Comparison of ENCODE assay signal across 8 mouse cellular contexts in genomic region chr6:121245127-121246036, GRCm38 (mm10). TPM values are rescaled to one million over a fixed set of nuclear protein-coding genes. Genes with fewer than 3 reads are reported as not detected.
DNase-seq lines count a peak whose midpoint lies in the region; ATAC-seq and TF ChIP-seq lines count a peak whose summit lies in the region.

Usp18 (plus strand) TSS chr6:121245906.

- H3K27ac ChIP-seq in bone marrow, adult 2 months (ENCODE audit: control insufficient read depth, insufficient read depth, low read depth, low read length, poor library complexity), result peak within 1 kb of the TSS; percentile 77
- H3K27ac ChIP-seq in embryonic facial prominence, embryonic 14.5 days (replicated peaks; ENCODE audit: low read depth, low read length), result no peak within 1 kb of the TSS
- no peak within 1 kb of the TSS for H3K27ac ChIP-seq in limb, embryonic 13.5 days
- H3K27ac ChIP-seq in midbrain, embryonic 15.5 days, result no peak within 1 kb of the TSS

- peak; percentile 84 for DNase-seq in A20 (ENCODE audit: low read depth, low spot score)
- peak; percentile 92 for DNase-seq in embryonic facial prominence, embryonic 14.5 days (ENCODE audit: low spot score)
- peak; percentile 94 for DNase-seq in heart, adult 8-10 months (ENCODE audit: low spot score)
- peak; percentile 93 for DNase-seq in kidney, adult 9 months
- peak; percentile 79 to 88 for DNase-seq in spleen, adult 18-20 months

- TF ChIP-seq POLR2A in bone marrow, adult 2 months (IDR thresholded peaks at IDR 0.05; ENCODE audit: borderline replicate concordance, control insufficient read depth, low read depth, low read length), result peak; percentile 98; the same call in 1 of the 2 replicates

- H3K9me3 ChIP-seq in embryonic facial prominence, embryonic 14.5 days (ENCODE audit: control insufficient read depth, low read length), result no peaks in the 10 kb centered on the region
- no peaks in the 10 kb centered on the region for H3K9me3 ChIP-seq in limb, embryonic 13.5 days
- no peaks in the 10 kb centered on the region for H3K9me3 ChIP-seq in midbrain, embryonic 15.5 days

- peak within 1 kb of the TSS; percentile 63 for H3K4me2 ChIP-seq in embryonic facial prominence, embryonic 14.5 days (ENCODE audit: low read depth, low read length)
- peak within 1 kb of the TSS; percentile 76 for H3K4me2 ChIP-seq in limb, embryonic 13.5 days (replicated peaks)
- H3K4me2 ChIP-seq in midbrain, embryonic 15.5 days, result peak within 1 kb of the TSS; percentile 87

- H3K36me3 ChIP-seq in embryonic facial prominence, embryonic 14.5 days (ENCODE audit: control insufficient read depth, insufficient read depth, low read length), result no peaks in the 10 kb centered on the region
- no peaks in the 10 kb centered on the region for H3K36me3 ChIP-seq in limb, embryonic 13.5 days
- no peaks in the 10 kb centered on the region for H3K36me3 ChIP-seq in midbrain, embryonic 15.5 days (replicated peaks)

- 1% methylated on average over 35 of the region's 35 CpGs for WGBS in bone marrow, adult 2 months
- 10% methylated on average over 34 of the region's 35 CpGs for WGBS in embryonic facial prominence, embryonic 14.5 days
- WGBS in limb, embryonic 13.5 days, result 7% methylated on average over 35 of the region's 35 CpGs
- WGBS in midbrain, embryonic 15.5 days, result 10% methylated on average over 35 of the region's 35 CpGs

- peaks cover 4% of the 10 kb centered on the region for H3K4me1 ChIP-seq in bone marrow, adult 2 months (ENCODE audit: control insufficient read depth, insufficient read depth, low read length)
- H3K4me1 ChIP-seq in embryonic facial prominence, embryonic 14.5 days (ENCODE audit: control insufficient read depth, insufficient read depth, low read length), result no peaks in the 10 kb centered on the region
- peaks cover 5% of the 10 kb centered on the region; the same call in 1 of the 2 replicates for H3K4me1 ChIP-seq in limb, embryonic 13.5 days
- H3K4me1 ChIP-seq in midbrain, embryonic 15.5 days, result 0 out of 2 replicates have a peak, but pooled peaks cover 5% of the 10 kb centered on the region

- TF ChIP-seq CTCF in bone marrow, adult 2 months (IDR thresholded peaks at IDR 0.05; ENCODE audit: control insufficient read depth, insufficient read depth, low read length), result no peak

- peak within 1 kb of the TSS; percentile 89 for H3K4me3 ChIP-seq in bone marrow, adult 2 months (replicated peaks; ENCODE audit: control insufficient read depth, low read depth, low read length)
- peak within 1 kb of the TSS; percentile 59 for H3K4me3 ChIP-seq in embryonic facial prominence, embryonic 14.5 days (ENCODE audit: low read depth, low read length)
- peak within 1 kb of the TSS; percentile 61 for H3K4me3 ChIP-seq in limb, embryonic 13.5 days
- H3K4me3 ChIP-seq in midbrain, embryonic 15.5 days, result peak within 1 kb of the TSS; percentile 47

- ATAC-seq in embryonic facial prominence, embryonic 14.5 days (ENCODE audit: low read depth), result peak; percentile 95
- ATAC-seq in limb, embryonic 13.5 days (ENCODE audit: low FRiP score, low read depth), result peak; percentile 91
- peak; percentile 92 for ATAC-seq in midbrain, embryonic 15.5 days (replicated peaks)

- peak within 1 kb of the TSS; percentile 59 for H3K9ac ChIP-seq in embryonic facial prominence, embryonic 14.5 days (ENCODE audit: low read depth, low read length)
- peak within 1 kb of the TSS; percentile 73 for H3K9ac ChIP-seq in limb, embryonic 13.5 days
- H3K9ac ChIP-seq in midbrain, embryonic 15.5 days, result peak within 1 kb of the TSS; percentile 4; the same call in 1 of the 2 replicates

- H3K27me3 ChIP-seq in embryonic facial prominence, embryonic 14.5 days (replicated peaks; ENCODE audit: control insufficient read depth, insufficient read depth, low read length), result 0 out of 2 replicates have a peak, but pooled peaks cover 2% of the 10 kb centered on the region
- H3K27me3 ChIP-seq in limb, embryonic 13.5 days, result peaks cover 15% of the 10 kb centered on the region
- no peaks in the 10 kb centered on the region for H3K27me3 ChIP-seq in midbrain, embryonic 15.5 days (replicated peaks)

RNA-seq across cellular contexts. Expression of gene Usp18, which starts in this region (rescaled TPM):
- 16.0 and 16.5 TPM in 2 replicates for polyA plus RNA-seq in bone marrow, adult 2 months (2011; ENCODE audit: insufficient read depth, insufficient read length, low replicate concordance, missing spikeins)
- 2.2 and 2.7 TPM in 2 replicates for polyA plus RNA-seq in embryonic facial prominence, embryonic 14.5 days (2014; fragmentation: Nextera tagmentation; extraction: Ambion mirVana)
- total RNA-seq in heart, adult 8-10 months (2022), result 1 to 10 TPM in 1 of 4 experiments, under 1 TPM in 3; 0.69 to 1.1 (median 0.93) TPM
- polyA plus RNA-seq in limb, embryonic 13.5 days (2015; fragmentation: Nextera tagmentation; extraction: Ambion mirVana), result 1.8 and 2.0 TPM in 2 replicates
- polyA plus RNA-seq in midbrain, embryonic 15.5 days (2015; fragmentation: Nextera tagmentation; extraction: Ambion mirVana), result 2.1 and 3.4 TPM in 2 replicates

Comparison
In these comparisons a context has a peak if more than half of its experiments do, and no peak if none do; other contexts are left out.
1. H3K9ac ChIP-seq: peak in every context shown above with its lines; median percentile 73 in limb, embryonic 13.5 days; 59 in embryonic facial prominence, embryonic 14.5 days; 4 in midbrain, embryonic 15.5 days.